Mouse (Mus musculus) liver, adult 2 months (tissue): ENCODE measurements around the gene Gm49353. TPM values are rescaled to one million over a fixed set of nuclear protein-coding genes. Genes with fewer than 3 reads are reported as not detected.

Source experiments
- DNase-seq: peaks from one replicate; pipeline ENCODE4 v3.0.0-alpha.2; 2011; ENCODE audit warnings: low read depth, low spot score; ENCODE audit errors: extremely low read depth
- H3K27ac ChIP-seq: fragments of 200-500 bp; replicated peaks from 2 replicates; pipeline ENCODE4 v1.5.1; 2012; ENCODE audit warnings: low read depth, mild to moderate bottlenecking, control low read depth, inconsistent platforms, low read length; ENCODE audit not compliant: insufficient read depth
- H3K27me3 ChIP-seq: fragments of 200-500 bp; 2 replicates; pipeline ENCODE4 v1.6.1; 2012; ENCODE audit warnings: mild to moderate bottlenecking, moderate library complexity, low read length, inconsistent platforms; ENCODE audit not compliant: control insufficient read depth, insufficient read depth
- H3K36me3 ChIP-seq: fragments of 200-500 bp; 2 replicates; pipeline ENCODE4 v1.6.1; 2012; ENCODE audit warnings: low read length, inconsistent platforms; ENCODE audit not compliant: control insufficient read depth, insufficient read depth
- H3K4me1 ChIP-seq: fragments of 200-500 bp; 2 replicates; pipeline ENCODE4 v1.6.1; 2011; ENCODE audit warnings: low read length; ENCODE audit not compliant: control insufficient read depth, insufficient read depth
- H3K4me3 ChIP-seq: fragments of 200-500 bp; 2 replicates; pipeline ENCODE4 v1.5.1; 2011; ENCODE audit warnings: low read depth, mild to moderate bottlenecking, control low read depth, low read length, moderate library complexity; ENCODE audit not compliant: insufficient read depth
- H3K79me2 ChIP-seq: fragments of 200-500 bp; 2 replicates; pipeline ENCODE4 v1.6.1; 2012; ENCODE audit warnings: inconsistent platforms, mild to moderate bottlenecking, low read length, moderate library complexity; ENCODE audit not compliant: control insufficient read depth, insufficient read depth
- H3K9ac ChIP-seq: fragments of 200-500 bp; 2 replicates; pipeline ENCODE4 v1.6.1; 2012; ENCODE audit warnings: low read depth, mild to moderate bottlenecking, control low read depth, inconsistent platforms, low read length
- CTCF ChIP-seq: fragments of 200-500 bp; IDR thresholded peaks from 2 replicates; pipeline ENCODE4 v1.5.1; 2011; ENCODE audit warnings: low read depth, low read length, control low read depth
- POLR2A ChIP-seq: fragments of 200-500 bp; IDR thresholded peaks from 2 replicates; pipeline ENCODE4 v1.6.1; 2011; ENCODE audit warnings: low read length, control low read depth; ENCODE audit not compliant: insufficient read depth; ENCODE audit errors: extremely low read depth
- WGBS: fragments of 180-500 bp; shearing (Covaris S2); methylation state at CpG from one replicate; pipeline ENCODE4 v1.1.7; 2018; 5-methylcytosine and 5-hydroxymethylcytosine counted together
- polyA plus RNA-seq: library from polyadenylated mRNA; depleted of rRNA; stranded (reverse); fragments of >200 nt; gene quantifications from 2 replicates; pipeline ENCODE4 v1.2.3, GENCODE M21; 2012
- total RNA-seq: library from RNA; depleted of rRNA; stranded (reverse); fragments of >200 nt; gene quantifications from 2 replicates; pipeline ENCODE4 v1.2.3, GENCODE M21; 2014

The Gm49353 gene
- total and polyA plus RNA-seq, 2 experiments, result not detected

DNA sequence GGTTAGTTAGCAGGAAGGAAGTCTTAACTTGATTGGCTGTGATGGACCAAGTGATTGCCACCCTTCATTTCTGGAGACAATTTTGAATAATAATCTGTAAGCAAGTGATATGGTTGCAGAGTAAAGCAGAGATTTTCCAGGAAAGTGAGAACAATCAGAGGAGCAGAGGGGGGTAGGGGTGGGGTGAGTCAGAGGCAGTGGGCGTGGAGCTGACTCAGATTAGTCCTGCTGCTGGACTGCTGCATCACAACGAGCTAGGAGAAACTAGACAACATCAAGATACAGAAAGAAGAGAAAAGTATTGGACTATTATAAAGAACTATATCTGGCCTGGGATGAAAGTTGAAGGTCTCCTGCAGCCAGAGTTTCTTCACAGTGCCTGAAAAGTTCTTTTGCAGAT is 20.8 kb upstream of the Gm49353 start:
- no peaks in the 10 kb centered on the region for H3K27me3 ChIP-seq
- H3K9ac ChIP-seq, result no peak overlapping the region
- WGBS, result 39% methylated on average over 2 of the region's 2 CpGs
- no peaks in the 10 kb centered on the region for H3K79me2 ChIP-seq
- H3K4me1 ChIP-seq, result no peaks in the 10 kb centered on the region
- no peak overlapping the region for H3K4me3 ChIP-seq
- TF ChIP-seq CTCF, result no peak
- no peak for TF ChIP-seq POLR2A
- DNase-seq, result no peak
- no peak overlapping the region for H3K27ac ChIP-seq
- no peaks in the 10 kb centered on the region for H3K36me3 ChIP-seq

DNA sequence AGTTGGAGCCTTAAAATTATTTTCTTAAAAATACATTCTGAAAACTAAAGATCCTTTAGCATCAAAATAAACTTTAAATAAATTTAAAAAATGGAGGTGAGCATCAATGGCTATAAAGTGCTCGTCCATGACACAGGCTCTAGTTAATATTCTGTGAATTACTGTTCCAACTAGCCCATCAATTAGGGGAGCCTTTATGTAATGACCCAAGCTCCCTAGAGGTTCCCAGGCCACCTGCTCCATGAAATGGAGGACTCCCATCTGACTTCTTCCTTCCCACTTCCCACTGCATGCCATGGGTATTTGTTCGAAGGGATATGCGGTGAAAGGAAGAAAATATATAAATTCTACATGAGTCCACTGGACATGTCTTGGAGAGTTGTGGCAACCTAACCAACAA is 18.5 kb upstream of the Gm49353 start:
- H3K79me2 ChIP-seq, result no peaks in the 10 kb centered on the region
- H3K36me3 ChIP-seq, result no peaks in the 10 kb centered on the region
- H3K27me3 ChIP-seq, result no peaks in the 10 kb centered on the region
- no peak overlapping the region for H3K4me3 ChIP-seq
- H3K4me1 ChIP-seq, result no peaks in the 10 kb centered on the region
- no peak for DNase-seq
- no peak overlapping the region for H3K27ac ChIP-seq
- TF ChIP-seq POLR2A (no peak), CTCF (no peak)
- H3K9ac ChIP-seq, result no peak overlapping the region
- WGBS, result 84% methylated on average over 3 of the region's 3 CpGs

DNA sequence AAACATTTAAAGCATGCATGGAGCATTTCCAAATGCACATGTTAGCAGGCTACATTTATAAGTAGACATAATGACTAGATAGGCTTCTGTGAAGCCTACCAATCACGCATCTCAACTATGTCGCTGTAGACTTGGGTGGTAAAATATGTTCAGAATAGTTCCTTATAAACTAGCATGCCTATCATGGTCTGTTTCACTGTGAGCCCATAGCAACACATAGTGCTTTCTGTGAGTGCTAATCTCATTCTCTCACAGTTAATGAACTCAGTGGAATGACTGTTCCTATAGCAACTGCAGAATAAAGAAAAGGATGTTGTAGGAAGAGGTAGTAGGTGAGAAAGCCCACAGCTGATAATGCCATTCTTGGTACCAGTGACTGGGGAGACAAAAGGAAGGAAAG is 17.7 kb upstream of the Gm49353 start:
- Histone ChIP-seq H3K36me3 (no peaks in the 10 kb centered on the region), H3K4me1 (no peaks in the 10 kb centered on the region), H3K4me3 (no peak overlapping the region), H3K27ac (no peak overlapping the region), H3K9ac (no peak overlapping the region), H3K27me3 (no peaks in the 10 kb centered on the region), H3K79me2 (no peaks in the 10 kb centered on the region)
- WGBS, result 81% methylated on average over 2 of the region's 2 CpGs
- no peak for TF ChIP-seq CTCF
- TF ChIP-seq POLR2A, result no peak
- DNase-seq, result no peak

DNA sequence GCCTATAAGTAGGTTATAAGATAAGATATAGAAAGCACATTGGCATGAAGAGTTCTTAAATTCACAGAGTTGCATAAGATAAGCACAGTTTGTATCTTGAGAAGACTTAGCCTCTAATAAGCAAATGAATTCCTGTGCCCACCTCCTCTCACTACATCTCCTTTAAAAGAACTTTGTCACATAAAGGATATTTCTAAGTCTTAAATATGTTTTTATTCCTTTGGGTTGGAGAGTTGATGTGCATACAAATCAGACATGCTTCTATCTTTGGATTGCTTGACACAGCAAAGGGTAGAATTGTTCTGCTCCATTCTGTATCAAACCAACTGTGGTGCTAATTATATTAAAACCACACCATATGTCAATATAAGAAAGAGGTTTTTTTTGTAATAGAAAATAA is 5.0 kb upstream of the Gm49353 start:
- Histone ChIP-seq H3K27me3 (peaks cover 5% of the 10 kb centered on the region; the same call in 1 of the 2 replicates), H3K36me3 (no peaks in the 10 kb centered on the region), H3K27ac (no peak overlapping the region), H3K79me2 (no peaks in the 10 kb centered on the region), H3K4me1 (no peaks in the 10 kb centered on the region), H3K4me3 (no peak overlapping the region), H3K9ac (no peak overlapping the region)
- TF ChIP-seq CTCF (no peak), POLR2A (no peak)
- DNase-seq, result no peak

DNA sequence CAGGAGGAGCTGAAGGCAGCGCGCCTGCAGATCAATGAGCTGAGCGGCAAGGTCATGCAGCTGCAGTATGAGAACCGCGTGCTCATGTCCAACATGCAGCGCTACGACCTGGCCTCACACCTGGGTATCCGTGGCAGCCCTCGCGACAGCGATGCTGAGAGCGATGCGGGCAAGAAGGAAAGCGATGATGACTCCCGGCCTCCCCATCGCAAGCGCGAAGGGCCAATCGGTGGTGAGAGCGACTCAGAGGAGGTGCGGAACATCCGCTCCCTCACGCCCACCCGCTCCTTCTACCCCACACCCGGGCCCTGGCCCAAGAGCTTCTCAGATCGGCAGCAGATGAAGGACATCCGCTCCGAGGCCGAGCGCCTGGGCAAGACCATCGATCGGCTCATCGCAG is 1.9 kb upstream of the Gm49353 start:
- 94% methylated on average over 33 of the region's 33 CpGs for WGBS
- Histone ChIP-seq H3K27ac (no peak overlapping the region), H3K79me2 (no peaks in the 10 kb centered on the region), H3K36me3 (no peaks in the 10 kb centered on the region), H3K27me3 (peaks cover 5% of the 10 kb centered on the region; the same call in 1 of the 2 replicates), H3K4me1 (no peaks in the 10 kb centered on the region), H3K9ac (no peak overlapping the region), H3K4me3 (no peak overlapping the region)
- no peak for TF ChIP-seq POLR2A
- no peak for TF ChIP-seq CTCF
- no peak for DNase-seq

DNA sequence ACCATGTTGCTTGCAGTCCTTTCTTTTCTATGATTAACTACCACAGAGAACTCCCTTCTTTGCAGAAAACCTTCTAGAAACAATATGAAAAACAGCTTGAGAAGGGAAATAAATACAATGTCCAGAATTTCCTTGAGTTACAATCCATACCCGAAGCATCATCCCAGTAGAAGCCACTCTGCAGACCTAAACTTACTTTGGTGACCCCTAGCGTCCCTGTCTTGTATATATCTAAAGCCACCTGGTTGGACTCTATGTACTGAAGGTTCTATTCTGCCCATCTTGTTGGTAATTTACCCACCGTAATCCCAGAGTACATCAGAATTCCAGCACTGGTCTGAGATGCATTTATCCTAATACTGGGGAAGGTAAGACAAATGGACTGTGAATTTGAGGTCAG is 1.1 kb downstream of the Gm49353 start:
- TF ChIP-seq CTCF, result no peak
- TF ChIP-seq POLR2A, result no peak
- H3K27ac ChIP-seq, result no peak overlapping the region
- H3K4me1 ChIP-seq, result no peaks in the 10 kb centered on the region
- H3K4me3 ChIP-seq, result no peak overlapping the region
- H3K9ac ChIP-seq, result no peak overlapping the region
- no peak for DNase-seq
- H3K36me3 ChIP-seq, result no peaks in the 10 kb centered on the region
- H3K27me3 ChIP-seq, result peaks cover 5% of the 10 kb centered on the region; the same call in 1 of the 2 replicates
- H3K79me2 ChIP-seq, result no peaks in the 10 kb centered on the region
- 68% methylated on average over 3 of the region's 3 CpGs for WGBS
